Mouse (Mus musculus) C2C12 (cell line): ENCODE results near the gene Ano6. TPM values are rescaled to one million over a fixed set of nuclear protein-coding genes. Genes with fewer than 3 reads are reported as not detected.

Source experiments
- H3K27me3 ChIP-seq: one replicate; pipeline ENCODE4 v1.6.1; 2011; ENCODE audit not compliant: control insufficient read depth, insufficient read depth, insufficient read length
- H3K36me3 ChIP-seq: one replicate; pipeline ENCODE4 v1.6.1; 2011; ENCODE audit not compliant: control insufficient read depth, insufficient read depth
- H3K4me3 ChIP-seq: one replicate; pipeline ENCODE4 v1.5.1; 2011; ENCODE audit warnings: mild to moderate bottlenecking, control low read depth; ENCODE audit not compliant: poor library complexity, insufficient read depth, severe bottlenecking
- H3K79me2 ChIP-seq: one replicate; pipeline ENCODE4 v1.6.1; 2011; ENCODE audit not compliant: control insufficient read depth, insufficient read depth
- H3K79me3 ChIP-seq: one replicate; pipeline ENCODE4 v1.6.1; 2011; ENCODE audit warnings: low read depth, control low read depth
- H3ac ChIP-seq: one replicate; pipeline ENCODE3; 2011; ENCODE audit warnings: low read depth; ENCODE audit not compliant: control insufficient read depth, insufficient read length
- CEBPB ChIP-seq: IDR thresholded peaks from one replicate; pipeline ENCODE4 v1.6.1; 2011; ENCODE audit warnings: low read depth, mild to moderate bottlenecking, control low read depth, moderate library complexity
- CTCF ChIP-seq: IDR thresholded peaks from one replicate; pipeline ENCODE4 v1.5.1; 2011; ENCODE audit not compliant: control insufficient read depth, insufficient read depth, insufficient read length
- FOSL1 ChIP-seq: IDR thresholded peaks from one replicate; pipeline ENCODE4 v1.8.0; 2011; ENCODE audit warnings: mild to moderate bottlenecking, low read length; ENCODE audit not compliant: poor library complexity, insufficient read depth, severe bottlenecking
- MAX ChIP-seq: IDR thresholded peaks from one replicate; pipeline ENCODE4 v1.6.1; 2011; ENCODE audit warnings: mild to moderate bottlenecking, control low read depth
- MYOD1 ChIP-seq: IDR thresholded peaks from one replicate; pipeline ENCODE4 v1.6.1; 2011; ENCODE audit warnings: low read depth; ENCODE audit not compliant: control insufficient read depth, insufficient read length
- MYOG ChIP-seq: IDR thresholded peaks from one replicate; pipeline ENCODE4 v1.6.1; 2011; ENCODE audit not compliant: control insufficient read depth, insufficient read length; ENCODE audit errors: extremely low read depth
- USF1 ChIP-seq: IDR thresholded peaks from one replicate; pipeline ENCODE4 v1.6.1; 2011; ENCODE audit warnings: low read depth, mild to moderate bottlenecking, control low read depth, moderate library complexity
- polyA plus RNA-seq: library from polyadenylated mRNA; unstranded; fragments of >200 nt; fragmentation: generic; extraction: Trizol; gene quantifications from one replicate; pipeline ENCODE4 v1.2.1, GENCODE M21; 2012; ENCODE audit warnings: missing spikeins

The Ano6 gene
- polyA plus RNA-seq, 1 experiment, result 73.2 TPM

GRCm38 (mm10) chr15:95890368-95890767 is 99.7 kb downstream of the Ano6 start:
- TF ChIP-seq USF1 (no peak), CEBPB (no peak), MYOG (no peak), FOSL1 (no peak), MAX (no peak), MYOD1 (no peak), CTCF (no peak)
- Histone ChIP-seq H3K27me3 (no peaks in the 10 kb centered on the region), H3K4me3 (no peak overlapping the region), H3K36me3 (peaks cover 28% of the 10 kb centered on the region), H3ac (no peak overlapping the region), H3K79me3 (peaks cover 47% of the 10 kb centered on the region), H3K79me2 (peaks cover 86% of the 10 kb centered on the region)

- Histone ChIP-seq H3K79me2 (peaks cover 94% of the 10 kb centered on the region), H3K79me3 (peaks cover 46% of the 10 kb centered on the region), H3ac (no peak overlapping the region), H3K4me3 (no peak overlapping the region), H3K36me3 (peaks cover 45% of the 10 kb centered on the region), H3K27me3 (no peaks in the 10 kb centered on the region)
- no peak for TF ChIP-seq FOSL1
Observed at GRCm38 (mm10) chr15:95892171-95892570, 101.5 kb downstream of the Ano6 start.

GRCm38 (mm10) chr15:95892929-95893328 is 102.3 kb downstream of the Ano6 start:
- no peak overlapping the region for H3ac ChIP-seq
- H3K79me3 ChIP-seq, result peaks cover 51% of the 10 kb centered on the region
- no peak overlapping the region for H3K4me3 ChIP-seq
- H3K79me2 ChIP-seq, result peaks cover 94% of the 10 kb centered on the region
- no peaks in the 10 kb centered on the region for H3K27me3 ChIP-seq
- TF ChIP-seq FOSL1, result no peak
- no peak for TF ChIP-seq USF1
- TF ChIP-seq MYOD1, result no peak
- no peak for TF ChIP-seq CEBPB
- no peak for TF ChIP-seq CTCF
- no peak for TF ChIP-seq MYOG
- no peak for TF ChIP-seq MAX
- H3K36me3 ChIP-seq, result peaks cover 52% of the 10 kb centered on the region

- no peak for TF ChIP-seq MYOD1
- TF ChIP-seq MAX, result no peak
- TF ChIP-seq CTCF, result no peak
- no peak for TF ChIP-seq FOSL1
- TF ChIP-seq CEBPB, result no peak
- TF ChIP-seq USF1, result no peak
- Histone ChIP-seq H3K79me2 (peaks cover 92% of the 10 kb centered on the region), H3K27me3 (no peaks in the 10 kb centered on the region)
Observed at GRCm38 (mm10) chr15:95895699-95896098, 105.1 kb downstream of the Ano6 start.

GRCm38 (mm10) chr15:95897653-95898052 is 107.0 kb downstream of the Ano6 start:
- TF ChIP-seq FOSL1 (no peak), MAX (no peak), USF1 (no peak), CTCF (no peak), MYOG (no peak), MYOD1 (no peak), CEBPB (no peak)
- Histone ChIP-seq H3K79me3 (peaks cover 29% of the 10 kb centered on the region), H3K4me3 (no peak overlapping the region), H3K79me2 (peaks cover 93% of the 10 kb centered on the region), H3ac (no peak overlapping the region), H3K27me3 (no peaks in the 10 kb centered on the region), H3K36me3 (peaks cover 49% of the 10 kb centered on the region)

More at GRCm38 (mm10) chr15:95895699-95896098, 105.1 kb downstream of the Ano6 start:
- Histone ChIP-seq H3ac (no peak overlapping the region), H3K79me3 (peaks cover 34% of the 10 kb centered on the region), H3K4me3 (no peak overlapping the region), H3K36me3 (peaks cover 49% of the 10 kb centered on the region)

- Histone ChIP-seq H3K79me3 (peaks cover 26% of the 10 kb centered on the region), H3K4me3 (no peak overlapping the region), H3K36me3 (peaks cover 50% of the 10 kb centered on the region), H3ac (no peak overlapping the region), H3K79me2 (peaks cover 93% of the 10 kb centered on the region), H3K27me3 (no peaks in the 10 kb centered on the region)
- TF ChIP-seq USF1 (no peak), MYOD1 (no peak), MYOG (no peak), FOSL1 (no peak), CEBPB (no peak), MAX (no peak), CTCF (no peak)
Observed at GRCm38 (mm10) chr15:95898438-95898837, 107.8 kb downstream of the Ano6 start.
